Mouse (Mus musculus) heart, postnatal 4 days (tissue): ENCODE results near the gene Usp24. TPM values are rescaled to one million over a fixed set of nuclear protein-coding genes. Genes with fewer than 3 reads are reported as not detected.

Experiments used
- total RNA-seq, 2 experiments: library from RNA; stranded (reverse); gene quantifications; 2 replicates each; pipeline ENCODE4 v1.2.3; 2021

Usp24 gene
- total RNA-seq, 2 experiments from 2014 or later: 39.2 to 40.3 TPM

Other genes starting within 250 kb of the Usp24 start
- gene Pcsk9, start 148.1 kb downstream of the Usp24 start, total RNA-seq: not detected
- gene Bsnd, start 176.1 kb downstream of the Usp24 start, total RNA-seq: not detected
- gene Dhcr24, start 244.8 kb downstream of the Usp24 start, total RNA-seq: 10 to 100 TPM; 31.9 to 34.3 TPM